Mouse (Mus musculus) heart, postnatal 0 days (tissue): Measurements from ENCODE around the gene Cd24a.

ENCODE experiments used
- CTCF ChIP-seq: IDR thresholded peaks from 2 replicates; pipeline ENCODE4 v1.5.1; 2016; ENCODE audit warnings: antibody characterized with exemption, control low read depth, low read depth
- EP300 ChIP-seq: IDR thresholded peaks from 2 replicates; pipeline ENCODE4 v1.6.1; 2016; ENCODE audit warnings: antibody characterized with exemption, low read depth

DNA sequence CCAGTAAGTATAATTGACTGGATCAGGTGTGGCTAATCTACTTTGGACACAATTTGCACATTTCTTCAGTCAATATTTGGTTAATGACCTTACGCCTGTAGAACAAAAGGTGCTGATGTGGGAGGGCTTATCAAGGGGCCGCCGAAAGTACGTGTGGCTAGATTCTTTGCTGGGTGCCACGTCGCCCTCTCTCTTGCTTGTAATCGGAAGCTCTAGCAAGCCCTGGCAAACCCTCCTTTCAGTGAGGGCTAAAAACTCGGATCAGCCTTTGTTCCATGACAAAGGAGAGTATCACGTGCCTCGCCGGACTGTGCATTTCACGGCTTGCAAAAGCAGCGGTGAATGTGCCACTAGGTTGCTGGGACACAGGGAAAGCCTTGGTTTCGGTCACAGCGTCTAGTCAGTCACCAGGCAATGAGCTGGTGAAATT, 2.6 kb downstream of the Cd24a start:
- TF ChIP-seq EP300, result no peak
- no peak for TF ChIP-seq CTCF
